Mouse (Mus musculus): ENCODE measurements around the gene Kctd18. TPM values are rescaled to one million over a fixed set of nuclear protein-coding genes. Genes with fewer than 3 reads are reported as not detected.

Gene Kctd18
- polyA plus RNA-seq, 1 experiment from 2014 or later = 15.7 TPM

DNA sequence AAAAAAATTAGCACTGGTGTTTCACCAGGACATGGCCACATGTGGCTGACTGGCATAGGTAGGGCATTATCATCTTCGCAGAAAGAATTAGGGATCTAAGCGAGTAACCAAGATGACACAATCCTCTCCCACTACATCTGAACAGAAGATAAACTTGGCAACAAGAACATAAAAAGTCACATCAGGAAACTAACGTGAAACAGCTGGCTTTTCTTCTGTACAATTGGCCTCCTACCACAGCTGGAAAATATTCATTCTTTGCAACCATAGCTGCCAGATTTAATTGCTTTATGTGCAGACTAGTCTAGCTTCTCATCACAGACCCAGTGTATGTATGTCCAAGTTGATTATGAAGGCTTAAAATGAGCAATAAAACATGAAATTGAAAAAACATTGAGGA, 112.8 kb downstream of the Kctd18 start:
- ATAC-seq (ENCODE audit: insufficient number of reproducible peaks, low FRiP score, low TSS enrichment, low read depth) (peak; percentile 26; the same call in 1 of the 2 replicates), DNase-seq (ENCODE audit: low spot score) (no peak)
- Histone ChIP-seq H3K27me3 (ENCODE audit: control insufficient read depth, insufficient read depth, low read length) (no peaks in the 10 kb centered on the region), H3K27ac (replicated peaks; ENCODE audit: low read depth, low read length) (no peak overlapping the region), H3K9ac (ENCODE audit: low read length) (no peak overlapping the region), H3K4me3 (ENCODE audit: low read depth, low read length) (no peak overlapping the region), H3K9me3 (ENCODE audit: control insufficient read depth, low read length) (no peaks in the 10 kb centered on the region), H3K4me2 (ENCODE audit: low read depth, severe bottlenecking) (no peak overlapping the region), H3K4me1 (ENCODE audit: control insufficient read depth, insufficient read depth, low read length) (peaks cover 10% of the 10 kb centered on the region), H3K36me3 (ENCODE audit: control insufficient read depth, insufficient read depth, low read length) (no peaks in the 10 kb centered on the region)
- WGBS = 44% methylated on average over 3 of the region's 3 CpGs

Other genes starting within 250 kb of the Kctd18 start
- gene Spats2l, start 244.8 kb downstream of the Kctd18 start, polyA plus RNA-seq (2014; fragmentation: Nextera tagmentation; extraction: Ambion mirVana) = 46.7 and 53.4 TPM in 2 replicates
- 28.6 and 28.8 TPM in 2 replicates for gene Sgo2a, start 23.0 kb downstream of the Kctd18 start, polyA plus RNA-seq (2014; fragmentation: Nextera tagmentation; extraction: Ambion mirVana)
- 0.14 TPM in 1 of 2 replicates, not detected in the other for gene Aox1, start 11.0 kb upstream of the Kctd18 start, polyA plus RNA-seq (2014; fragmentation: Nextera tagmentation; extraction: Ambion mirVana)
- gene Aox3, start 94.2 kb upstream of the Kctd18 start, polyA plus RNA-seq (2014; fragmentation: Nextera tagmentation; extraction: Ambion mirVana) = 0.84 and 1.1 TPM in 2 replicates
- gene Aox4, start 191.4 kb upstream of the Kctd18 start, polyA plus RNA-seq (2014; fragmentation: Nextera tagmentation; extraction: Ambion mirVana) = 0.08 and 0.30 TPM in 2 replicates